Mouse (Mus musculus) brain, embryonic 14.5 days (tissue): ENCODE results near the gene Cmip.

Source experiments
- CTCF ChIP-seq: fragments of 200-500 bp; IDR thresholded peaks from 2 replicates; pipeline ENCODE4 v1.5.1; 2012; ENCODE audit warnings: inconsistent platforms, mild to moderate bottlenecking, moderate library complexity, borderline replicate concordance; ENCODE audit not compliant: insufficient read depth, insufficient read length; ENCODE audit errors: extremely low read depth
- POLR2A ChIP-seq: fragments of 200-500 bp; IDR thresholded peaks from 2 replicates; pipeline ENCODE4 v1.6.1; 2012; ENCODE audit warnings: mild to moderate bottlenecking, inconsistent platforms, borderline replicate concordance; ENCODE audit not compliant: poor library complexity, insufficient read depth, insufficient read length, severe bottlenecking; ENCODE audit errors: extremely low read depth

GRCm38 (mm10) chr8:117352098-117352497, 95.2 kb downstream of the Cmip start:
- TF ChIP-seq CTCF (no peak), POLR2A (no peak)
